Mouse (Mus musculus) kidney, postnatal 10 days (tissue): ENCODE results near the gene Xylt1.
A peak's percentile ranks its signal among the peaks of the same experiment; 100 is the strongest.

ENCODE experiments used
- DNase-seq: peaks from one replicate; pipeline ENCODE4 v3.0.0; 2021; ENCODE audit warnings: mixed read lengths

Gene Xylt1

DNA sequence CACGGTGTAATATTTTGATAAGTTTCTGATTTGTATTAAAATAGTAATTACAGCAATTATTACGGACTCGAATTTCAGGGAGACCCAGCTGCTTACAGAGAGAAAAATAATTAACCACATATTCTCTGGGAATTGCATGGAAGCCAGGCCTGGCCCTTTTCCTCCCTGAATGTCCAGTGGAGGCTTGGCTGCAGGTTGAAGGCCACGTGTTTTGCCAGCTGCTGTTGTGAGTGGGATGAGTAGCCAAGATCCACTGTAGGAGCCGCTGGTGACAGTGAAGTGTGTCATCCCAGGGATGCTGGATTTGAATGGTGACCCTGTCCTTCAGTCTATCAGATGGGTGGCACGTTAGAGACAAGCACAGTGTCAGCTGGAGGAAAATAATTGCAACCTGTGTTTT is 14.7 kb downstream of the Xylt1 start:
- DNase-seq = no peak

DNA sequence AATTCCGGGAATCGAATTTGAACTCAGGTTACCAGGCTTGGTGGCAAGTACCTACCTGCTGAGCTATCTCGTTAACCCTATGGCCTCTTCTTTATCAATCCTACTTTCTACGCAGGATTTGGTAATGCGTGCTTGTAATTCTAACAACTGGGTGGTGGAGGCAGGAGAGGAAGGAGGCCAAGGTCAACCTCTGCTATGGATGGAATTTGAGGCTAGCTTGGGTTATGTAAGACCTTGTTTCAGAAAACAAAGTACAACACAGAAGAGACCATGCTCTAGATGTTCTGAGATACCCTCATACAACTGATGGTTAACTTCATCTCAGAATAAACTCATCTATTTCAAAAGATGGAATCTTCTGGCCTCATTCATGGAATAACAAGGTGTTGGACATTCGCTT is 17.1 kb downstream of the Xylt1 start:
- DNase-seq = no peak

DNA sequence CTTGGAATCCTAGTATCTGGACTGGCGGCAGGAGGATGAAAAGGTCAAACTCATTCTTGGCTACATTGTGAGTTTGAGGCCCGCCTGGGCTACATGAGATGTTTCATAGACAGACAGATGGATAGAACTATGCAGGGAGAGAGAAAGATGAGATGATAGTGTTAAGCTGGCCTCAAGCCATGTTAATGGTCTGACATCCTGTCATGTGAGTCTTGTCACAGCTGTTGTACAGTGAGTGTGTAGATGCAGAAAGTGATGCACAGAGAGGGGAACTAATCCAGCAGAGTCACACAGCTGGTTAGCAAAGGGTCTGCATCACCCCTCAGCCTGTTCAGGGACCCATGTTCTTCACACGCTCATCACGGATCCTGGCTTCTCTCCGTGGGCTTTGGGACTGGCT is 19.2 kb downstream of the Xylt1 start:
- no peak for DNase-seq

DNA sequence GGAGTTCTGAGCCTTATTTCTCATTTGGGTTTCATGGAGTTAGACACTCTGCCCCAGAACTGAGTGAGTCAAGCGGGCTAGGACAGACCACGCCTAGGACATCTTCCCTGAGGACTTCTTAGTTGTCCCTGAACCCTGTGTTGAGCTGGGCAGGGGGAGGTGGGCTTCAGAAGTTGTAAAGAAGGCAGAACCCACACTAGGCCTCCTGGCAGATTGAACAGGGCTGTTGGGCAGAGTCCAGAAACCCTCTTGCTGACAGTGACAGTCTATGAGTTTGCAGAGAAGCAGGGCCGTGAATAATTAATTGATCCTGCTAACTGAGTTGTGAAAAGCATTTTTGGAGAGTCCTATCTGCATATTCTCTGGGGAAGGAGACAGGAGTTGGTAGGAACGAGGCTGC is 20.8 kb downstream of the Xylt1 start:
- DNase-seq = peak; percentile 35

DNA sequence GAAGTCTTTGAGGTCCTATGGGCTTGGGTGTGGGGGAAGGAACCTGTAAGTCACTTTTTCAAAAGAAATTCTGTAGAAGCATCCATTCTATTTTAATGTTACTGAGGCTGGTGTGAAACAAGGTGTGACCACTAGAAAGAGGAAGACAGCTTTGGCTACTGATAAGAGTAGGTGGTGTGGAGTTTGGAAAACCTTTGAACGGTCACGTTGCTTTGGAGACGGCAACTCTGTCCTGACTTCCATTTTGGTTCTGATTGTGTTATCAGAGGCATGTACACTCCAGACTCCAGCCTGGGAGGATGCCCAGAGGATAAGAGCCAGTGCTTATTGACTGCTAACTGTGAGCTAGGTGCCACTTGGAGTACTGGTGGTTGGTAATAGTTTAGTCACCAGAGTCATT is 25.6 kb downstream of the Xylt1 start:
- DNase-seq = no peak

DNA sequence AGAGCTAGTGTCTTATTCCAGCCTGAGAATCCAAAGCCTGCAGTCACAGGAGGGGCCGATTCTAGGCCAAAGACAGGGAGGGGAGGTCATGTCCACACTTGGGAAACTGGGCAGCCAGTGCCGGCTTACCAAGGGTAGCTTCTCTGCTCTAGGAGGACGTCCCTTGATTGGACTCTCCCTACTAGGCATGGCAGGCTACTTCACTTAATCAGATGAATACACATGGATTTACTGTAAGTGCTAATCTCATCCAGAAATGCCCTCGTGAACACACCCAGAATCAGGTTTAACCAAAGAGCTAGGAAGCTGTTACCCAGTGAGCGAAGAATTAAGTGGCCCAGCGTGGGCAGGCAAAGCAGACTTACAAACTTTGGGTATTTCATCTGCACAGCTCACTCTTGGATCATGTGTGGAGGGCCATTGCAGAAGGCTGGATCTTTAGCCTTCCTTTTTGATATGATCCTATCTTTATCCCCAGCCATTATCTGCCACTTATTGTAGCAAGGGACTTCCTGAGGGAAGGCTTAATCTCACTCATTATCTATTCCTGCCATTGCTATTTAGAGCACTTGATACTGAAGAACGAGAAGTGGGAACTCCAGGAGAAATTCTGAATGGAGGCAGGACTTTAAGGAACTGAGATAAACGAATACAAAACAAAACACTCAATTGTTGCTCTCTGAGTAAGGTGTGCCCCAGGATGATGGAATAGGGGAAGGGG is 28.6 kb downstream of the Xylt1 start:
- no peak for DNase-seq

DNA sequence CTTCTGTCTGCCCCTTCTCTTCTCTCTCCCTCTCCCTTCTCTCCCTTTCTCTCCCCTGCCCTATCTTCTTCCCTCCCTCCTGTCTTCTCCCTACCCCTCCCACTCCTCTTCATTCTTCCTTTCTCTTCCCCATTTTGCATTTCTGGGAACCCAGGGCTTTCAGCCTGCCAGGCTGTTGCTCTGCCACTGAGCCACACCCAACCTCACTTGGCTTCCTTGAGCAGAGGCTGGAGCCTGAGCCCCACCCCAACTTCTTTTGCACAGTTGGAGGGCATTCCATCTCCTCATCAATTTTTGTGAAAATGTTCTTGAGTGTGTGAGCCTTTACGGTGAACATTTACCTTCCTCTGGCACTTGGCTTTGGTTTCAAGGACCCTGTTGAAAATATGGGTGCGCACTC is 31.1 kb downstream of the Xylt1 start:
- DNase-seq = no peak

DNA sequence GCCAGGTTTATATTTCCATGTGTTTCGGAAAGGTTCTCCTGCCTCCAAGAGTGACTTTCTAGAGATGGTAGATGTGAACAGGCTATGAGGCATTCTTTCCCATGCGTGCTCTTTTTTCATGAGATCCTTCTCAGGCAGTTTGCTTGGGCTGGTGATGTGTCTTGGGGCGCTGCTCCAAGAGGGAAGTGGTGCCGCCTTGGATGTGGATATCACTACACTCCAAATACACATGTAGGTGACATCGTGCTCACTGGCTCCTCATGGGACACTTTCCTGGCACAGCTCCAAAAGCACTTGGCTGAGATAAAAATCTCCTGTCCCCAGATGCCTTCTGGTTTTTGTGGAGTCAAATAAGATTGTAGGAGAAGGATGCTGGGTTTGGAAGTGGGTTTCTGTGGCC is 31.6 kb downstream of the Xylt1 start:
- DNase-seq = peak; percentile 62

DNA sequence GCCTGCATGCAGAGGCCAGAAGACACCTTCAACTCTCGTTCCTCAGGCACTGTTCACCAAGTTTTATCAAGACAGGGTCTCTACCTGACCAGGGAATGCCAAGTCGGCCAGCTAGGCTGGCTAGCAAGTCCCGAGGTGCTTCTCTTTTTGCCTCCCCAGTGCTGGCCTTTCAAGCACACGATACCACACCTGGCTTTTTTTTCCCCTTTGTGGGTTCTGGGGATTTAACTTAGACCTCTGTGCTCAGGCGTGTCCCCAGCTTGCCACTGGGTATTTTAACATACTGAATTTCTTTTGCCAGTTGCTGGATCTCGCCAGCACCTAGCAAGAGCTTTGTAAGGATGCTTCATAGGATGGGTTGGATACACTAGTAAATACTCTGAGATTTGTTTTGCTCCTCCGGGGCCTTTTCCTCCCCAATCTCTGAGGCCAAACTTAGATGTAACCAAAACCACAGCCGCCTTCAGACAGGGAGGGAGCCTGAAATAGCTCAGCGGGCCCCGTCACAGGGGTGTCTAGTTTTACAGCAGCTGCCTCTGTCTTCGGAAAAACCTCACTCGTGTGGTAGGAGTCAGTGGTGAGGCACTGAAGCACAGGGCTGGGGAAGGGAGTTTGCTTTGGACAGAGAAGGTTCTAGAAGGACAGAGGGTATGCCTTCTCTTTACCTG is 33.7 kb downstream of the Xylt1 start:
- DNase-seq = no peak

DNA sequence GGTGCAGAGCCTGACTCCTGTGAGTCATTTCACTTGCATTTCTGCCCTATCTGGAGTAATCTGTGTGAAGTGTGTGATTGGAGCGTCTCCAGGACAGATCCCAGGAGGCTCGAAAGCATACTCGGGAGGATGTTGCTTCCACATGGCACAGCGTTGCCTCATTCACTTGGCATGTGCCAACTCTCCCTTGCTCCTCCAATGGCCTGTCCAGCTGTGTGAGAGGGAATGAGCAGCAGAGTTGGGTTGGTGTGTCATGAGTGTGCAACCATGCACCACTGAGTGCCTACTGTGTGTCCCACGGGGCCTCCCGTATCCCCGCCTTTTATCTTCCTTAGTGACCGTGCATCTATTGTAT is 34.2 kb downstream of the Xylt1 start:
- DNase-seq = no peak

DNA sequence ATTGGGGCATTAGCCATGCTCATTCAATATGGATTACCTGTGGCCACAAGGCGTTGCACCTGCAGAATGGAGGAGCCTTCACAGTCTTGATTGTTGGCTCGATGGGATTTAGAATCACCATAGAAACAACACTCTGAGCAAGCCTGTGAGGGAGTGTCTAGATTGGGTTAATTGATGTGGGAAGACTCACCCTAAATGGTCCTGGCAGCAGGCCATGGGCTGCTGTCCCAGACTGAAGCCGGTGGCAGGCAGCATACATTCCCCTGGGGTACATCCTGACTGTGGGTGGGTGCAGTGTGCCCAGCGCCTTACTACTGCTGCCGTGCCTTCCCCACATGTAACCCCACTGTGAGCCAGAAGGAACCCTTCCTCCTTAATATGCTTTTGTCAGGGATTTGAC is 38.3 kb downstream of the Xylt1 start:
- peak; percentile 62 for DNase-seq

DNA sequence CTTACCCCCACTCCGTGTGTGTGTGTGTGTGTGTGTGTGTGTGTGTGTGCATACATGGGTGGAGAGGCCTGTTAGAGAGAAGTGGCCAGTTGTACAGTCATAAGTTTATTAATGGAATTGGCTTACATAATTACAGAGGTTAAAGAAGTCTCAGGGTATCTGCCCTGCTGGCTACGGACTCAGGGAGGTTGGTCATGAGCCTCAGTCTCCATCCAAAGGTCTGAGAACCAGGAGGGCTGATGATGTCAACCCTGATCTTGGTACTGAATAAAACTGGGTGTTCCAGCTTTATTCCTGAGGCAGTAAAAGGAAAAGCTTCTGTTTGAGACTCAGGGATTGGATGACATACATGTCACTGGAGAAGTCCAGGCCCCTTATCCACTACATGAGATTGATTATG is 39.1 kb downstream of the Xylt1 start:
- no peak for DNase-seq

DNA sequence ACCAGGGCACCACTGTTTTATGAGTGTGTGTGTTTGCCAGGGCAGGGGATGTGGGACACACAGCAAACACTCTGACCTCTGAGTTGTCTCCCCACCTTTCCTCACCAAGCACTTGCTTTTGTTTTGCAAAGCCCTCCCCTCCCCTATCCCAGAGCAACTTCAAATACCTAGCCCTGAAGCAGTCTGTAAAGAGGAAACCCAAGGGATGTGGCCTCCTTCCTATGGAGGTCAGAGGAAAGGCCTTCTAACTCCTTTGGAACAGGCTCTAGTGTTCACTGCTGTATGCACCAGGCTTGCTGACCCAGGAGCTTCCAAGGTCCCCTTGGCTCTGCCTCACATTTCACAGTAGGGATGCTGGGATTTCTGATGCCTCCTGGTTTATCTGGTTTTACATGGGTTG is 39.5 kb downstream of the Xylt1 start:
- DNase-seq = no peak

DNA sequence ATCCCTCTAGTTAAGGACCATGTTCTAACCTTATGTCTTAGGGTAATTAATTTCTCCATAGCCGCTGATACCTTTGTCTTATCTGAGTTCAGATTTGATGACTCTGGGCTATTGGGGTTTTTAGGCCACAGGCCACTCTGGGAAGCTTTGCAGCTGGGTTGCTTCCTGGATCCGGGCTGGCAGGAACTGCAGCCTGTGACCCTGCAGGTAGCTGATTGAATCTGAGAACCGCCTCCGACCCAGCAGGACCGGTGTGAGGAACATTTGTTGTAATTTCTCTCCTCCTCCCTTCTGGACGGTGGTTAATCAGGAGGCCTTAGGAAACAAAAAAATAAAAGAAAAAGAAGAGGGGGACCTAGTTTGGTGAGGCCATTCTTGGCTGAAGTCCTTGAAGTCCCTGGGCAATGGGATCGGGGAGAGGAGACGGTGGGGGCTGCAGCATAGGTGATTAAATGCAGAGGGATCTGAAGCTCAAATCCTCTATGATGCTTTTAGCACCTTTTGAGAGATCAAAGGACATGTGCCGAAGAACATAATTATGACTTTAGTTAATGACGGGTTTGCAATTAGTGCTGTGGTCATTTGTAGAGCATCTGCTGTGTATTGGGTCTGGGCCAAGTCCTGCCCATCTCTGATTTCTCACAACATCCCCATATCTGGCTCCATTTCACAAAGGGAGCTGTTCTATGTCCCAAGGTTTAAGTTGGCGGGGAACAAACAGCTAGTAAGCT is 40.2 kb downstream of the Xylt1 start:
- DNase-seq = no peak

DNA sequence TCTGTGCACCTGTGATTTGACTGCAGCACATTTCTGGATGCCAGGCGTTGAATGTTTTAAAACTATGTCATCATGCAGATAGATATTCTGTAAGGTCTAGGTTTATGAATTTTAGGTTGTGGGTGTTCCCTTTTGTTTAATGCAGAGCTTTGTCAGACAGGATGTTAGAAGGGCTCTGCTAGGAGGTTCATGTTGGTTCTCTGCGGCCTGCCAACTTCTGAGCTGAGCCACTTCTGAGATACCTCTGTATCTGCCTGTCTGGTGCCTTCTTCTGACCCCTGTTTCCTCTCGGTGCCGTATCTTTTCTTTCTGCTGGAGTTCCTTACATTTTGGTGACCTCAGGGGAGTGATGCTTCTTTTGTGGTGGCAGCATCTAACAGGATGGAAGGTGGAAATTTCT is 44.1 kb downstream of the Xylt1 start:
- DNase-seq = no peak

DNA sequence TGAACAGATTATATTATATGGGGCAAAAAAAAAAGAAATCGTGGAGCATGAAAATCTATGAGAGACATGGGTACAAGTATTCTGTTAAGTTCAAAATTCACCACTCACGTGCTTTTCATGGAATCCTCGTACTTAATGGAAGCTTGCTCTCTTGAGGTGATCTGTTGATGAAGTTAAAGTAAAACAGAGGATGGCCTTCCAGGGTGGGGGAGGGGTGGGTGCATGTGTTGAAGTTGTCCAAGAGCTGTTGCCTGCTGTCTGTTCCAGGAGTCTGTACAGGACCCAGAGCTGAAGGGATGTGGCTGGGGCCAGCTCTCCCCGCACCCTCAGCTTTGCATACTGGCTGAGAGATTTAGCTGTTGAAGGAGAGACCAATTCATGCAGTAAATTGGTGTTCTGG is 45.6 kb downstream of the Xylt1 start:
- DNase-seq = peak; percentile 24

DNA sequence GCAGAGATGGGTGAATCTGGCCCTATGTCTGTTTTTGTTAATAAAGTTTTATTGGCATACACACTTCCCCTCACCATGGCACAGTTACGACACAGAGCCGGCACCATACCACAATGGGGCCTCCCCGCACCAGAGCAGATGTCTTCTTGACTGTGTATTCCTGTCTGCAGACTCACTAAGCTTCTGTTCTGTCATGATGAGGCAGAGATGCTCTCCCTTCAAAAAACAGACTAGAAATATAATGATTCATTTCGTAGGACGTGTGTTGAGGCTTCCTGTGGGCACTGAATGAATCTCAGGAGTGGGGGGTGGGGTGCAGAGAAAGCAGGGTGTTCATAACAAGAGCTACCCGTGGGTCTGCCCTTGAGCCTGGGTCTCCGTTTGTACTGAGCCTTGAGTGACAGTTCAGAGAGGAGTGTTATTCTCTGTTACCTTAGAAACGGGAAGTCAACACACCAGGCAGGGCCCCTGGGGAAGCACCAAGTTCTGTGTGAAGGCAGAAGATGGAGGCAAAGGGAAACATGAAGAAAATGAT is 48.0 kb downstream of the Xylt1 start:
- DNase-seq = peak; percentile 25

DNA sequence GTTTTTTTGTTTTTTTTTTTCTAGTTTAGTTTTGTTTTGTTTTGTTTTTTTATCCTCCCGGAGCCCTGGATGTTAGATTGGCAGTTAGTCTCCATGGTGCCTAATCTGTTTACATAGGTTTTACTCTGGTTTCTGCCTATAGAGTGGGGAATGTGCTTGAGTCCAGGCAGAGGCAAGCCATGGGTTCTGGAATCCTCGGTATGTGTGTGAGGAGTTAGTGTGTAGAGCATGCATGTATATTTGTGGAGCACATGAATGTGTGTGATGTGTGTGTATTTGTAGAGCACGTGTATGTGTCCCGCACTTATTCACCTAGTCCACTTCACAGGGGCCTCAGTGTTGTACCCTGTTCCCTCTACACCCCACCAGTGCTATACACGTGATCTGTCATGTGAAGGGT is 48.7 kb downstream of the Xylt1 start:
- no peak for DNase-seq

DNA sequence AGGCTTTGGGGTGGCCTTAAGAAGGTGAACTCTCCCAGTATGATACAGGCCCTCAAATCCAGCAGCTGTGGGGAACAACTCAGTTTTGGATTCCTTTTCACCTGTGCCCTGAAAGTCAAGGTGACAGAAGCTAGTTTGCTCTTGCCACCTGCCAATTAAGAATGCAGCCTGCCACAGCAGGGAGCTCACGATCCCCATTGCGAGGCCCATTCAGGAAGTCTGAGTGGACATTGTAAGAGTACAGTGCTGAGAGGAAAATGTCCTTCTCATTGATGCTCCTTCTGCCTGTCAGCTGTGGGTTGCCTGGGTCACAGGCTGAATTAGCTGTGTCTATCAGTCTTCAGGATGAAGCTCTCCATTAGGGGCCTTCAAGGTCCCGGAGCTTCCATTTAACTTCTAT is 49.1 kb downstream of the Xylt1 start:
- DNase-seq = no peak

DNA sequence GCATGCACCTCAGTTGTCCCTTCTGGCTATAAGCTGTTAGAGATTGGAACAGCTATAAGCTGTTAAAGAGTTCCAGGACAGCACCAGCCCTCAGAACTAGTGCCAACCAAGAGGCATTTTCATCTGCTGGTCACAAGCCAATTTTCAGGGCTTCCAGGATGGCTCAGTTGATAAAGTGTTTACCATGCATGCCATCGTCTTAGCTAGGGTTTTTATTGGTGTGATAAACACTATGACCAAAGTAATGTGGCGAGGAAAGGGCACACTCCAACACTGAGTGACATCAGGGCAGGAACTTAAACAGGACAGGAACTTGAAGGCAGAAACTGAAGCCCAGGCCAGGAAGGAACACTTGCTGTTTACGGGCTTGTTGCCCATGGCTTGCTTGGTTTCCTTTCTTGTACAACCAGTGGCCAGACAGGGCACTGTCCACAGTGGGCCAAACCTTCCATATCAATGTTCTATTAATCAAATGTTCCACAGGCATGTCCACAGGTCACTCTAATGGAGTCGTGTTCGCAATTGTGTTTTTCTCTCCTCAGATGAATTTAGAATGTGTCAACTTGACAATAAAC is 49.7 kb downstream of the Xylt1 start:
- DNase-seq = no peak

DNA sequence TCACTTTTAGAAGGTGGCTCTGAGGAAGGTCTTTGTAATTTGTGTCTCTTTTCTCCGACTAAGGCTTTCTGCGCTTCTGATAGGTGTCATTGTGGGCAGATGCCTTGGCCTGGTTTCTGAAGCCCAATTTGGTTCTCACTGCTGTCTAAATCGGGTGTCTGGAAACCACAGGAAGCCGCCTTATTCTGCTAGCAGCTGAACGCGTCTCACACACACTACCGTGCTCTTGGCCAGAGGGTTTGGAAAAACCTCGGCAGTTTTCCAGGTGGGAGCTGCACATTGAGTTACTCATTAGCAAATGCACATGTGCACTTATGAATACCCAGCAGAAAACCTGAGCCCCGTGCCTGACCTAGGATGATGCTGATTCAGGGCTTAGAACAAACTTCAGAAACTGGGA is 52.9 kb downstream of the Xylt1 start:
- DNase-seq = peak; percentile 82

DNA sequence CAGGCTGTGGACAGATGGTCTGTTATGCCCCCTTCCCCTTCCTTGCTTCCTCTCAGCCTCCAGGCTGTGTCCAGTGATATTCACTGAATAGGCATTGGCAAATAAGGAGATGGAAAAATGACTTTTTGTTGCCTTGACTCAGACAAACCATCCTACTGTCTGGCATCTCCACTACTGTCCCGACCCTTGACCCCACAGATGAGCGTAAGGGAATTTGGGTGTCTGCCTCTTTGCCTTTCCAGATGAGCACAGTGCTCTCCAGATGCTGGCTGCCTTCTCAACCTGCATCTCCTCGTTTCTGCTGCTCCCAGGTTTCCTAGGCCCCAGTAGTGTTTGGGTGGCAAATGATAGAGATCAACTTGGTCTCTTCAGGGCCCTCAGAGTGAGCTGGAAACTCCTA is 54.3 kb downstream of the Xylt1 start:
- DNase-seq = no peak

DNA sequence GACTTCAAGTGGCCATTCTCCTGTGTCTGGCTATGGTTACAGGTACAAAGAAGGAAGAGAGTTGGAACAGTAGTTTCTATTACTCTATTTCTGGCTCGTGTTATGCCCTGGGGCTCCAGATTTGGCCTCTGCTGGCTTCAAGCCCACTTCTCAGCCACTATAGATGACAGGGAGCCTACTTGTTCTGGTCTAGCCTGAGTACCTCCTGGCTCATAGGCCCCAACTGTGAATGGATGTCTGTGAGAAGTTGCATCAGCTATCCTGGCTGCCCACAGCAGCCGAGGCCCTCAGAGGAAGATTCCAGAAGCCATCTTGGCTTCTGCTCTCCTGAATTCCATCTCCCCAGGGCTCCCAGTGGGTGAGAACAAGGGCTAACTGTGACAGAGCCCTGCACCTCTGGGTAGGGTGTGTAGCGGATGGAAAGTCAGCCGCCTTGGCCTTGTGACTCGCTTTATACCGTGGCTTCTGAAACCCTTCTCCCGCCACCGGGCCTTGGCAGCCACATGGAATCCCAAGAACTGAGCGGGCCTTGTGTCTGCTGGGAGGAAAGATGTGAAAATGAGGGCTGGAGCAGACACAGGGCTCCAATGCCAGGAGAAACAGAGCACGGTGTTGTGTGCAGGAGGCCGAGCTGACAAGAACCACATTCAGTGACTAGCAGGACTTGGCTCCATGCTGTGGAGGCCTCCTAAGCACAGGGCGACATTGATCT is 55.1 kb downstream of the Xylt1 start:
- peak; percentile 32 for DNase-seq
